Mouse (Mus musculus) forelimb bud, embryonic 11.5 days (tissue): Measurements from ENCODE around the gene Mthfr.
A peak's percentile ranks its signal among the peaks of the same experiment; 100 is the strongest.
"Not testable (repeated sequence)": the region's sequence is repeated elsewhere in the genome, so short reads cannot be mapped to it uniquely, and the experiment has no call there.

Experiments used
- DNase-seq: peaks from one replicate; pipeline ENCODE4 v3.0.0-alpha.2; 2012; ENCODE audit warnings: low read depth, low spot score

Gene Mthfr

GRCm38 (mm10) chr4:148040029-148040830 lies 1.4 kb downstream of the Mthfr start:
- DNase-seq, result peak; percentile 26

GRCm38 (mm10) chr4:148040933-148041610 lies 2.2 kb downstream of the Mthfr start:
- DNase-seq, result peak; percentile 79

DNA sequence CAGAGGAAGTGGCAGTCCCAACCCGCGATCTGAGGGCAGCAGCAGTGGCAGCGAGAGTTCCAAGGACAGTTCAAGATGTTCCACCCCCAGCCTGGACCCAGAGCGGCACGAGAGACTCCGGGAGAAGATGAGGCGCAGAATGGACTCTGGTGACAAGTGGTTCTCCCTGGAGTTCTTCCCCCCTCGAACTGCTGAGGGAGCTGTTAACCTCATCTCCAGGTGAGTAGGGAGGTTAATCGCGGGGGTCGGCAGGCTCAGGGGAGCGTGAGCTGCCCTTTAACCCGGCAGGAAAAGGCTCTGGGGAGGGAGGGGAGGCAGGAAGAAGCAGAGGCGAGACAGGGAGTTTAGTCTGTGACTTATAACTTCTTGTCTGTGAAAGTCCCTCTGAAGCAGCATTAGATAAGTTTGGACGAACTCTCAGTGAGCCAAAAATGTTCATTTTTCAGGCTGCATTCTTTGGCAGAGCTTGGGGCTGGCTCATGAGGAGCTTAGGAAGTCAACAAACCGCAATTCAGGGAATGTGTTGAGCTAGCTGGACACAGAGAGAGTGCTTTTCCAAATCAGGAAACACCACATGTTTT lies 2.8 kb downstream of the Mthfr start:
- DNase-seq, result no peak

DNA sequence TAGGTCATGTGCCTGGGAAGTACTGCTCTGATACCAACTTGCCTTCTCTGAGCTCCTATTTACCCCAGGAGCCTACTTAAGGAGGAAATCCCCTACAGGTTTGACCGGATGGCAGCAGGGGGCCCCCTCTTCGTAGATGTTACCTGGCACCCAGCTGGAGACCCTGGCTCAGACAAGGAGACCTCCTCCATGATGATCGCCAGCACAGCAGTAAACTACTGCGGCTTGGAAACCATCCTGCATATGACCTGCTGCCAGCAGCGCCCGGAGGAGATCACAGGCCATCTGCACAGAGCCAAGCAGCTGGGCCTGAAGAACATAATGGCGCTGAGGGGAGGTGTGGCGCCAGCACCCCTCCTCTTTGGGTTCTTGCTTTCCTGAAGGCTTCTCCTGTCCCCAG lies 4.5 kb downstream of the Mthfr start:
- not testable (repeated sequence) for DNase-seq

DNA sequence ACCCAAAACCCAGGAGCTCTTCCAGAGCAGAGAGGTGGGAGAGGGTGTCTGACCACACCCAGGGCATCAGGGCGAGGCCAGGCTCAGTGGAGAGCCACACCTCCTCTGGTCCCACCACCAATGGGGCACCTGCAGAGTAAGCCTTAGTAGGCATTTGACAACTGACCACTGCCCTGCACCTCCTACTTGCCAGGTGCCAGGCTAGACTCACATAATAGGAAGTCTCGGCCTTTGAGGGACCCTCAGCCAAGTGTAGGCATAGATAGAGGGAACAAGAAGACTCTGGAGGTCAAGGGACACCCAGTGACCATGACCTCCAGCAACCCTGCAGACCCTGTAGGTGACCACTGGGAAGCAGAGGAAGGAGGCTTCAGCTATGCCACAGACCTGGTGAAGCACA lies 5.2 kb downstream of the Mthfr start:
- DNase-seq, result no peak

DNA sequence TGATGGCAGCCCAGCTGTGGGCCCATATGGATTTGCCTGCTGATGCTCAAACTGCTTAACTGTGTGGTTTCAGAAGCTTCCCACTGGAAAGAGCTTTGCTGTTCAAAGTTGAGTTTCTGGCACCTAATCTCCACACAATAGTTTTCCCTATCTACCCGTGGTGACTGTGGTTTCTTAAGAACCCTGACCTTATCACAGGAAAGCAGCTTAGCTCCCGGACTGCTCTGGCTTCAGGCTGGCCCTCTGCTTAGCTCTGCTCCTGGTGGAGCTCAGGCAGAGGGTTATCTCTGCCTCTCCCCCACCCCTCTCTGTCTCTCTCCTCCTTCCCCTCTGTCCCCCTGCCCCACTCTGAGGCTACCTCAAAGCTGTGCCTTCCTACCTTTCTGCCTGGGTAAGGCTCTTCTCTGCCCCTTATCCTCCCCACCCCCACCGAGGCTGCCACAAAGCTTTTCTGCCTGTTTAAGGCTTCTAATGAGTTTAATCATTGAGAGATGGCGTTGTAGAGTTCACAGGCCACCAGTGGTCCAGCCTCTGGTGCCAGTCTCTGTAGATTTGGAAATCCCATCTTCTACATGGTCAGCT lies 7.7 kb downstream of the Mthfr start:
- no peak for DNase-seq

GRCm38 (mm10) chr4:148050396-148050914 lies 11.6 kb downstream of the Mthfr start:
- DNase-seq, result not testable (repeated sequence)

DNA sequence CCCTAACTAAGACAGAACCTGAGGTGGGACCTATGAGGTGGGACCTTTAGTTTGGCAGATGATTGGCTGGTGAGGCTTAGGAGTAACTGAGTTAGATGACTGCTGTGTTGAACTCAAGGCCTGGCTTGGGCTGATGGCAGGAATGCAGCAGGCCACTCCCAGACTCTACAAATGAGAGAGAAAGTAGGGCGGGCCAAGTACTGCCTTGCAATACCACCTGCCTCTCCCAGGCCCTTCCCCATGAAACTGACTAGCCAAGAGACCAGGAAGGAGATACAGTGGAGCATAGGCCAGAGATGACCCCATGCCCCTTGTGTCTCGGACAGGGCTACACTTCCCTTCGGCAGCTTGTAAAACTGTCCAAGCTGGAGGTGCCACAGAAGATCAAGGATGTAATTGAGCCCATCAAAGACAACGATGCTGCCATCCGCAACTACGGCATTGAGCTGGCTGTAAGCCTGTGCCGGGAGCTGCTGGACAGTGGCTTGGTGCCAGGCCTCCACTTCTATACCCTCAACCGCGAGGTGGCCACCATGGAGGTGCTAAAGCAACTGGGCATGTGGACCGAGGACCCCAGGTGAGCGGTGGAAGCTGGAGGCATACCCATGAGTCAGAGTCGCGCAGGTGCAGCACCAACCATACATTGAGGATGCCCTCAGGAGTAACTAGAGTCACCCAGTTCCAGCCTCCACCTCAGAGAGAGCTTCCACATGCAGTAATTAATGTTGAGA lies 12.3 kb downstream of the Mthfr start:
- no peak for DNase-seq

- DNase-seq, result no peak
Observed at GRCm38 (mm10) chr4:148051886-148052285, 13.0 kb downstream of the Mthfr start.

GRCm38 (mm10) chr4:148052976-148053375 lies 14.1 kb downstream of the Mthfr start:
- no peak for DNase-seq

DNA sequence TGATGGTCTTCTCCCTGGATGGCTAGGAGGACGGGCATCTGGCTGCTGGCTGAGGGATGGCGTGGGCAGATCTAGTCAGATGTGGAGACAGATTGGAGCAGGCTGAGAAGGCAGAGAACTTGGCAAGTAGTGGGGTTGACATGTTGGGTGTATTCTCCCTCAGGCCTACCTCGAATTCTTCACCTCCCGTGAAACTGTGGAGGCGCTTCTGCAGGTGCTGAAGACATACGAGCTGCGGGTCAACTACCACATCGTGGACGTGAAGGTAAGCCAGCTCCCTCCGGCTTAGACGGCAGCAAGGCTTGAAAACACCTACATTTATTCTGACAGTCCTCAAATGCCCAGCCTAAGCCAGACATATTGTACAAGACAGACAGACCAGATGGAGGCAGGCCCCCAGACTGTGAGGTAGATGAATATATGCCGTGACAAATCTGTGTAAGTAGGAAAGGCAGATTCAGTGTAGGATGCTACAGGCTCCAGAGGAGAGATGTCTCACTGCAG lies 14.6 kb downstream of the Mthfr start:
- no peak for DNase-seq

- DNase-seq, result no peak
Observed at GRCm38 (mm10) chr4:148054961-148055695, 16.3 kb downstream of the Mthfr start.

GRCm38 (mm10) chr4:148056246-148056645 lies 17.4 kb downstream of the Mthfr start:
- no peak for DNase-seq

DNA sequence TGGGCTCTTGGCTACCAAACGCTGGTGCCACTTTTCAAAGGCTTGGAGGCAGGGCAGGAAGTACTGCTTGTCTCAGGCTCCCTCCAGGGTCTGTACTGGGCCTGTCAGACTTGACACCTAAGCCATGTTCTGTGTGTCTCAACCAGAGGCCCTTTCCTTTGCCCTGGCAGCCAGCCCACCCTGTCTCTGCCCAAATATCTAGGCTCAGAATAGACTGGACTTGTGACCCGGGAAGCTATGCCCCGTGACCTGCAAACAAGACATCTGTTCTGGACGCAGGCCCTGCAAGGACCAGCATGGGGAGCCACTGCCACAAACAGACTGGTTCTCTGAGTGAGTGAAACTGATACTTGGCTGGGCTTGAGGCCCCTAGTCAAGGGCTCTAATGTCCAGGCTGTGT lies 17.9 kb downstream of the Mthfr start:
- DNase-seq, result no peak

GRCm38 (mm10) chr4:148057661-148058209 lies 18.9 kb downstream of the Mthfr start:
- no peak for DNase-seq

DNA sequence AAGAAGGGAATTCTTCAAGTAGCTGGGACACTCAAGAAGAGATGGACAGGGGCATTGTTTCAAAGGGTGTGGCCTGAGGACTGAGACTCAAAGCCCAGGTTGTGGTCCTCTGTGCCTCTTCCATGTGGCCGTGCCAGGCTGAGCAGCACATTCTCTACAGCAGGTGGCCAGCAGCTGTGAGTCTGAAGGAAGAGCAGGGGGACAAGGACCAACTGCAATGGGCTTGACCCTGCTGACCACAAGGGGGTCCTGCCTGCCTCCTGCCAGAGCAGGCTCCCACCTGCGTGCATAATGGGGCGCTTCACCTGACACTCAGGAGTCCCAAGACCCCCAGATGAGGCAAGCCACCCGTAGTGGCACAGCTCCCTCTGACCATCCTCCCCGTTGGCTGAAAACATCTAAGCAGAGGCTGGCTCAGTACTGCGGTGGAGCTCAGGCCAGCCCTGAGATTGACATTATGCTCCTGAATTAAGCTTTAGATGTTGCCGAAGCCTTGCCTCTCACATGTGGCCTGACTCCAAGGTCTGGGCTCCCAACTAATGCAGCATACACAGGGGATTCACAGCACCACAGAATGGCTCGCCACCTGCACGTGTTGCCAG lies 19.4 kb downstream of the Mthfr start:
- DNase-seq, result no peak

DNA sequence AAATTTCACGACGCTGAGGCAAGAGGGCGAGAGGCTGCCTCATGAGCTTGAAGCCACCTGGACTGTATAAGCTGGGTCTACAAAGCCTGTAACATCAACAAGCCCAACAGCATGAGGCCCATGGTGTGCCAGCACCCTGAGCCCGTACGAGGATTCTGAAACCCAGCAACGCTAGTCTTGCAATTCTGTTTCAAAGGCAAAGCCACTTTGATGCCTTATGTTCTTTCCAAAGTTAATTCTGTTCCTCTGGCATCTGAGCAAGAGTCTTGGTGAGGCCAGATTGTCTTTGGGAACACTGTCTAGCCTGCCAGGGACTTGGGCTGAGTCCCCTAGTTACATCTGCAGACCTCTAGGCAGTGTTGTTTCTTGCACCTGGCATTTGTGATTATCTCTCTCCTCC lies 20.1 kb downstream of the Mthfr start:
- no peak for DNase-seq

DNA sequence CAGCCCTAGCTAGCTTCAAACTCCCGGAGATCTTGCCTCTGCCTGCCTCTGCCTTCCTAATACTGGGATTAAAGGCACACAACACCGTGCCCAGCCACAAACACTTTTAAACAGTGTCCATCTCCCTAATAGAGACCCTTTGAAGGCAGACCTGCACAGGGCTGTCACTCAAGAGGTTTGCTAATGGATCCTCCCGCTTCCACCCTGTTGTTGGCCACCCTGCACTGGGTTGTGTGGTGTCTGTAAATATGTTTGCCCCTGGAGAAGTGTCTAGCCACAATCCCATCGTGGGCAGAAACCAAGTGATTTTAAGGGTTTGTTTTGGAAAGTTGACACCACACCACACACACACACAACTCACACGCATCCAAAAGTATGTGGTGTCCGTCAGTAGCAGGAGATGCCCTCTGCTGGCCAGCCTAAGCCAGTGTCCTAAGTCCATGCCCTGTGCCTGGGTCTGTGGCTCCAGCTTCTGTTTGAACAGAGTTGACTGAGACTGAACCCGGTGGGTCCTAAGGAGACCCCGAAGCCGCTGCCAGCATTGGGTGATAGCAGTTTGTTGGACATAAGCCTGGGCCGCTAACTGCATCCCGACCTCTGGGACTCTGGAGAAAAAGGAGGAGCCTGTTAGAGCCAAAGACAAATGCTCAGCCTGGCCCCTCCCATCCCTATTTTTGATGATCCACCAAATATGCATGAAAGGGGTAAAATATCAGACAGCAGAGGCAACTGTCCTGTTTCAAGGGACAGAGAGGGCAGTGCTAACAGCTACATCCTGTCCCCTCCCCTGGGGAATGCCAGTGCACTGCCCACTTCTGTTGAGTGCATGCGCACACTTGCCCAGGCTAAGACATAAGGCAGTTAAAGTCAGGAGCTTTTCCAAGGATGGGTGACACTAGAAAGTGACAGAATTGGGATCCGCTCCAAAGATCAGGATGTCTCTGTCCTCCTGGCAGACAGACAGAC lies 21.5 kb downstream of the Mthfr start:
- DNase-seq, result no peak

- no peak for DNase-seq
Observed at GRCm38 (mm10) chr4:148061086-148061480, 22.2 kb downstream of the Mthfr start.
